Comparison of ENCODE assay signal across 8 mouse cellular contexts in the genomic region with DNA sequence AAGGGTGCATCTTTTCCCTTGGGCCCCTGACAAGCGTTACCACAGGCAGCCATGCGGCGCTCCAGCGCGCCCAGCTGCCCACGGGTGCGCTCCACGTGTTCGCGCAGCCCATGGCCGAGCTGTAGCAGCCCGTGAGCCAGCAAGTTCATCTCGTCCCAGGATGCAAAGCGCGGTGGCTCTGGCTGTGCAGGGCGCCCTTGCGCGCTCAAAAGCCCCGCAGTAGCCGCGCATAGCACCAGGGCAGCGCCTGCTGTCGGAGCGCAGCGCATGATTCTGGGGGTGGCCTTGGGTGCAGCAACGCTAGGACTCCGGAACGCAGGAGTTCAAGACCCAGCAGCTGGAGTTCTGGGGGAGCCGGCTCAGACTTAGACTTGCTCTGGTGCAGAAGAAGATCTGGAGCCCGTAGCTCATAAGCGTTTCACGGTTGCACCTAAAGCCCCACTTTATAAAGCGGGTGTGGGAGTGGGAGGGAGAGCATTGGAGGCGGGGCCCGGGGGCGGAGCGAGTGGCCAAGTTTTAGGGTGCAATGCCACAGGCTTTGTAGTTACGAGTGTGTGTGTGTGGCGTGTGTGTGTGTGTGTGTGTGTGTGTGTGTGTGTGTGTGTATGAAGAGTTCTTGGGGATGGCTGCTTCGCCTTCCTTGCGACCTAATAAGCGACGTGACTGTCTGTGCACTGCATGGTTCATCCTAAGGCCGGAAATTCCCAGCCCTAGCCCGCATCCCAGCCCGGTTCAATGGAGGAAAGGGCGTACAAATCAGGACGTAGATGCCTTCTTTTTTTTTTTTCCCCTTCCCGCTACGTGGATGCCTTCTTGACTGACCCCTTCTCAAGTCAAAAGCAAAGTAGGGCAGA. TPM values are rescaled to one million over a fixed set of nuclear protein-coding genes. Genes with fewer than 3 reads are reported as not detected.
A peak's percentile ranks its signal among the peaks of the same experiment; 100 is the strongest.
DNase-seq lines count a peak whose midpoint lies in the region; ATAC-seq and TF ChIP-seq lines count a peak whose summit lies in the region.

TSS of gene Angptl4 (minus strand) at position 707 of the 854 bp plus-strand sequence.

- peaks cover 43% of the 10 kb centered on the region for H3K4me1 ChIP-seq in embryonic fibroblast, embryonic 13.5 days (ENCODE audit: control insufficient read depth, insufficient read depth, low read length)
- H3K4me1 ChIP-seq in heart, embryonic 12.5 days (replicated peaks): peaks cover 61% of the 10 kb centered on the region
- H3K4me1 ChIP-seq in kidney, embryonic 16.5 days (ENCODE audit: insufficient read depth, low read length): peaks cover 31% of the 10 kb centered on the region
- peaks cover 46% of the 10 kb centered on the region for H3K4me1 ChIP-seq in liver, embryonic 13.5 days (replicated peaks)
- H3K4me1 ChIP-seq in stomach, embryonic 16.5 days (ENCODE audit: control insufficient read depth, insufficient read depth, low read length): peaks cover 49% of the 10 kb centered on the region

- ATAC-seq in heart, embryonic 12.5 days (ENCODE audit: insufficient number of reproducible peaks, low FRiP score): peak; percentile 76
- ATAC-seq in kidney, embryonic 16.5 days (ENCODE audit: low FRiP score, low TSS enrichment): peak; percentile 85
- peak; percentile 87 for ATAC-seq in liver, embryonic 13.5 days (ENCODE audit: low read depth)
- peak; percentile 77 for ATAC-seq in stomach, embryonic 16.5 days (ENCODE audit: insufficient read depth, low FRiP score)

- H3K36me3 ChIP-seq in heart, embryonic 12.5 days: peaks cover 10% of the 10 kb centered on the region; the same call in 1 of the 2 replicates
- peaks cover 11% of the 10 kb centered on the region; the same call in 1 of the 2 replicates for H3K36me3 ChIP-seq in kidney, embryonic 16.5 days (ENCODE audit: insufficient read depth, low read length)
- H3K36me3 ChIP-seq in liver, embryonic 13.5 days: peaks cover 25% of the 10 kb centered on the region
- no peaks in the 10 kb centered on the region for H3K36me3 ChIP-seq in stomach, embryonic 16.5 days (ENCODE audit: control insufficient read depth, insufficient read depth, low read length)

- H3K27ac ChIP-seq in embryonic fibroblast, embryonic 13.5 days (ENCODE audit: insufficient read depth, low read length): peak within 1 kb of the TSS; percentile 62
- H3K27ac ChIP-seq in heart, embryonic 12.5 days (ENCODE audit: poor library complexity, severe bottlenecking): 0 out of 2 replicates have a peak within 1 kb of the TSS, but pooled peaks have one; percentile 25
- peak within 1 kb of the TSS; percentile 82 for H3K27ac ChIP-seq in kidney, embryonic 16.5 days (ENCODE audit: low read length)
- H3K27ac ChIP-seq in liver, embryonic 13.5 days: peak within 1 kb of the TSS; percentile 77
- peak within 1 kb of the TSS; percentile 89 for H3K27ac ChIP-seq in stomach, embryonic 16.5 days (ENCODE audit: low read length)

- peak within 1 kb of the TSS; percentile 17 for H3K4me3 ChIP-seq in embryonic fibroblast, embryonic 13.5 days (ENCODE audit: insufficient read depth, low read length)
- H3K4me3 ChIP-seq in heart, embryonic 12.5 days: peak within 1 kb of the TSS; percentile 49
- H3K4me3 ChIP-seq in kidney, embryonic 16.5 days (ENCODE audit: low read length): peak within 1 kb of the TSS; percentile 51
- H3K4me3 ChIP-seq in liver, embryonic 13.5 days (replicated peaks): peak within 1 kb of the TSS; percentile 66
- peak within 1 kb of the TSS; percentile 57 for H3K4me3 ChIP-seq in stomach, embryonic 16.5 days (replicated peaks; ENCODE audit: low read length)

- TF ChIP-seq CTCF in embryonic fibroblast, embryonic 13.5 days (IDR thresholded peaks at IDR 0.05; ENCODE audit: borderline replicate concordance, insufficient read depth, low read length): no peak

- WGBS in heart, embryonic 12.5 days: 1% methylated on average over 50 of the region's 50 CpGs
- under 1% methylated on average over 50 of the region's 50 CpGs for WGBS in kidney, embryonic 16.5 days
- WGBS in liver, embryonic 13.5 days (ENCODE audit: insufficient replicate concordance): 1% methylated on average over 50 of the region's 50 CpGs
- WGBS in stomach, embryonic 16.5 days: 1% methylated on average over 50 of the region's 50 CpGs

- DNase-seq in 3T3-L1 (ENCODE audit: low read depth, low spot score): peak; percentile 81
- DNase-seq in adrenal gland, adult 2 months: peak; percentile 89
- DNase-seq in liver, embryonic 13.5 days: peak; percentile 68
- peak; percentile 61 to 69 for DNase-seq in natural killer cell, adult 2 months (ENCODE audit: low spot score in 2 of 2)

- peak within 1 kb of the TSS; percentile 86 for H3K4me2 ChIP-seq in heart, embryonic 12.5 days
- H3K4me2 ChIP-seq in kidney, embryonic 16.5 days (replicated peaks; ENCODE audit: low read depth, low read length): peak within 1 kb of the TSS; percentile 91
- peak within 1 kb of the TSS; percentile 87 for H3K4me2 ChIP-seq in liver, embryonic 13.5 days
- H3K4me2 ChIP-seq in stomach, embryonic 16.5 days (ENCODE audit: low read depth, low read length): peak within 1 kb of the TSS; percentile 92

- no peak for TF ChIP-seq POLR2A in embryonic fibroblast, embryonic 13.5 days (IDR thresholded peaks at IDR 0.05; ENCODE audit: low read depth, low read length)

- peaks cover 29% of the 10 kb centered on the region for H3K27me3 ChIP-seq in heart, embryonic 12.5 days (replicated peaks)
- no peaks in the 10 kb centered on the region for H3K27me3 ChIP-seq in kidney, embryonic 16.5 days (ENCODE audit: insufficient read depth, low read length)
- H3K27me3 ChIP-seq in liver, embryonic 13.5 days: 0 out of 2 replicates have a peak, but pooled peaks cover 11% of the 10 kb centered on the region
- no peaks in the 10 kb centered on the region for H3K27me3 ChIP-seq in stomach, embryonic 16.5 days (ENCODE audit: control insufficient read depth, insufficient read depth, low read length)

- no peaks in the 10 kb centered on the region for H3K9me3 ChIP-seq in heart, embryonic 12.5 days (replicated peaks)
- no peaks in the 10 kb centered on the region for H3K9me3 ChIP-seq in kidney, embryonic 16.5 days (ENCODE audit: low read length)
- no peaks in the 10 kb centered on the region for H3K9me3 ChIP-seq in liver, embryonic 13.5 days (replicated peaks)
- H3K9me3 ChIP-seq in stomach, embryonic 16.5 days (replicated peaks; ENCODE audit: control insufficient read depth, low read length): no peaks in the 10 kb centered on the region

- H3K9ac ChIP-seq in heart, embryonic 12.5 days: peak within 1 kb of the TSS; percentile 70
- H3K9ac ChIP-seq in kidney, embryonic 16.5 days (replicated peaks; ENCODE audit: low read length): peak within 1 kb of the TSS; percentile 65
- peak within 1 kb of the TSS; percentile 71 for H3K9ac ChIP-seq in liver, embryonic 13.5 days
- H3K9ac ChIP-seq in stomach, embryonic 16.5 days (ENCODE audit: low read length): peak within 1 kb of the TSS; percentile 75

RNA-seq across cellular contexts. Expression of gene Angptl4, which starts in this region (rescaled TPM):
- total RNA-seq in adrenal gland, adult 2 months (2021): 100 to 1,000 TPM in 1 of 2 experiments, 10 to 100 TPM in 1; 44.5 to 100 TPM
- polyA plus RNA-seq in adrenal gland, adult 2 months (2012; rRNA removed): 131 and 261 TPM in 2 replicates
- 9.1 and 11.7 TPM in 2 replicates for polyA plus RNA-seq in embryonic fibroblast, embryonic 13.5 days (2011; ENCODE audit: insufficient read length, low read depth, missing spikeins)
- 6.9 and 7.5 TPM in 2 replicates for polyA plus RNA-seq in heart, embryonic 12.5 days (2016; fragmentation: Nextera tagmentation; extraction: Ambion mirVana)
- 28.4 and 29.5 TPM in 2 replicates for polyA plus RNA-seq in kidney, embryonic 16.5 days (2015; fragmentation: Nextera tagmentation; extraction: Ambion mirVana)
- 18.9 and 20.2 TPM in 2 replicates for polyA plus RNA-seq in liver, embryonic 13.5 days (2015; fragmentation: Nextera tagmentation; extraction: Ambion mirVana)
- polyA plus RNA-seq in stomach, embryonic 16.5 days (2015; fragmentation: Nextera tagmentation; extraction: Ambion mirVana): 25.8 and 30.7 TPM in 2 replicates

Comparison
In these comparisons a context has a peak if more than half of its experiments do, and no peak if none do; other contexts are left out.
1. Peak in every context shown above with its lines: DNase-seq, ATAC-seq, H3K4me3 ChIP-seq and H3K27ac ChIP-seq.
2. H3K27ac ChIP-seq: peak in every context shown above with its lines; median percentile 89 in stomach, embryonic 16.5 days; 82 in kidney, embryonic 16.5 days; 77 in liver, embryonic 13.5 days; 62 in embryonic fibroblast, embryonic 13.5 days; 25 in heart, embryonic 12.5 days.